Mouse (Mus musculus) heart, adult 2 months (tissue): ENCODE data around the gene Vps33a. TPM values are rescaled to one million over a fixed set of nuclear protein-coding genes. Genes with fewer than 3 reads are reported as not detected.

Experiments used
- DNase-seq, 2 experiments: peaks; one replicate each; pipeline ENCODE4 v3.0.0; 2021
- H3K27ac ChIP-seq: fragments of 200-600 bp; 2 replicates; pipeline ENCODE4 v1.8.1; 2022
- H3K27me3 ChIP-seq: fragments of 200-500 bp; 2 replicates; pipeline ENCODE4 v1.6.1; 2012; ENCODE audit warnings: mild to moderate bottlenecking, low read length, inconsistent platforms, mixed read lengths; ENCODE audit not compliant: control insufficient read depth, insufficient read depth
- H3K36me3 ChIP-seq: fragments of 200-500 bp; 2 replicates; pipeline ENCODE4 v1.6.1; 2012; ENCODE audit warnings: low read length, inconsistent platforms; ENCODE audit not compliant: control insufficient read depth, insufficient read depth
- H3K4me1 ChIP-seq: fragments of 200-500 bp; 2 replicates; pipeline ENCODE4 v1.6.1; 2011; ENCODE audit warnings: low read length; ENCODE audit not compliant: control insufficient read depth, insufficient read depth
- H3K4me3 ChIP-seq: fragments of 200-600 bp; 2 replicates; pipeline ENCODE4 v1.8.1; 2022
- H3K79me2 ChIP-seq: fragments of 200-500 bp; replicated peaks from 2 replicates; pipeline ENCODE4 v1.6.1; 2012; ENCODE audit warnings: mild to moderate bottlenecking, inconsistent platforms, low read length, moderate library complexity, mixed read lengths; ENCODE audit not compliant: control insufficient read depth, insufficient read depth
- H3K9ac ChIP-seq: fragments of 200-500 bp; 2 replicates; pipeline ENCODE4 v1.6.1; 2012; ENCODE audit warnings: low read depth, mild to moderate bottlenecking, control low read depth, inconsistent platforms, low read length, mixed read lengths
- CTCF ChIP-seq: fragments of 200-600 bp; IDR thresholded peaks from 2 replicates; pipeline ENCODE4 v1.8.1; 2022; ENCODE audit warnings: antibody characterized with exemption, mild to moderate bottlenecking, moderate library complexity
- EP300 ChIP-seq: fragments of 200-500 bp; IDR thresholded peaks from 2 replicates; pipeline ENCODE4 v1.6.1; 2011; ENCODE audit warnings: low read depth, low read length, control low read depth; ENCODE audit not compliant: insufficient read depth
- POLR2A ChIP-seq: fragments of 200-500 bp; IDR thresholded peaks from 2 replicates; pipeline ENCODE4 v1.6.1; 2011; ENCODE audit warnings: mild to moderate bottlenecking, low read depth, low read length, control low read depth; ENCODE audit not compliant: insufficient read depth
- whole genome bisulfite sequencing: fragments of 180-500 bp; shearing (Covaris S2); methylation state at CpG from one replicate; pipeline ENCODE4 v1.1.7; 2018; 5-methylcytosine and 5-hydroxymethylcytosine counted together
- intact Hi-C: fragments of 180-260 bp; cut with DNase I; formaldehyde crosslinking; loops from one replicate; pipeline ENCODE4 v1.15.1; 2025
- polyA plus RNA-seq: library from polyadenylated mRNA; depleted of rRNA; stranded (reverse); fragments of >200 nt; gene quantifications from 2 replicates; pipeline ENCODE4 v1.2.3, GENCODE M21; 2012
- total RNA-seq, 2 experiments: library from RNA; stranded (reverse); gene quantifications; 2 replicates each; pipeline ENCODE4 v1.2.3; 2021

The Vps33a gene
- total and polyA plus RNA-seq, 3 experiments = 13.0 to 32.1 (median 26.2) TPM

GRCm38 (mm10) chr5:123607211-123607669, 34.4 kb upstream of the Vps33a start:
- H3K27ac ChIP-seq = no peak overlapping the region
- H3K79me2 ChIP-seq = 0 out of 2 replicates have a peak, but pooled peaks cover 2% of the 10 kb centered on the region
- H3K9ac ChIP-seq = no peak overlapping the region
- H3K36me3 ChIP-seq = peaks cover 9% of the 10 kb centered on the region; the same call in 1 of the 2 replicates
- intact Hi-C loops = loop anchor here (5.0 kb wide), 1 partner anchor 160 kb away; no protein-coding TSS in a partner anchor
- H3K4me1 ChIP-seq = peaks cover 2% of the 10 kb centered on the region; the same call in 1 of the 2 replicates
- WGBS = 36% methylated on average over 3 of the region's 3 CpGs
- no peak for DNase-seq
- H3K27me3 ChIP-seq = no peaks in the 10 kb centered on the region
- no peak for TF ChIP-seq POLR2A
- no peak for TF ChIP-seq CTCF
- no peak for TF ChIP-seq EP300
- no peak overlapping the region for H3K4me3 ChIP-seq

GRCm38 (mm10) chr5:123603496-123603895, 30.7 kb upstream of the Vps33a start:
- peak overlapping the region; percentile 11; the same call in 1 of the 2 replicates for H3K27ac ChIP-seq
- no peaks in the 10 kb centered on the region for H3K27me3 ChIP-seq
- 19% methylated on average over 11 of the region's 11 CpGs for WGBS
- no peak overlapping the region for H3K9ac ChIP-seq
- TF ChIP-seq CTCF (no peak), EP300 (no peak), POLR2A (no peak)
- H3K4me3 ChIP-seq = no peak overlapping the region
- intact Hi-C loops = no loop called here
- H3K79me2 ChIP-seq = 0 out of 2 replicates have a peak, but pooled peaks cover 2% of the 10 kb centered on the region
- no peak for DNase-seq
- H3K4me1 ChIP-seq = peaks cover 2% of the 10 kb centered on the region; the same call in 1 of the 2 replicates
- peaks cover 9% of the 10 kb centered on the region; the same call in 1 of the 2 replicates for H3K36me3 ChIP-seq

- Histone ChIP-seq H3K9ac (no peak overlapping the region), H3K79me2 (0 out of 2 replicates have a peak, but pooled peaks cover 2% of the 10 kb centered on the region), H3K4me1 (peaks cover 2% of the 10 kb centered on the region; the same call in 1 of the 2 replicates), H3K27me3 (no peaks in the 10 kb centered on the region), H3K27ac (no peak overlapping the region; the same call in 1 of the 2 replicates), H3K4me3 (no peak overlapping the region), H3K36me3 (peaks cover 14% of the 10 kb centered on the region)
- 79% methylated on average over 6 of the region's 6 CpGs for WGBS
- DNase-seq = no peak
- intact Hi-C loops = no loop called here
- TF ChIP-seq CTCF (no peak), POLR2A (no peak), EP300 (no peak)
These were observed 29.3 kb upstream of the Vps33a start for GRCm38 (mm10) chr5:123602174-123602573.

GRCm38 (mm10) chr5:123599319-123599718, 26.5 kb upstream of the Vps33a start:
- WGBS = 47% methylated on average over 6 of the region's 6 CpGs
- intact Hi-C loops = no loop called here
- peaks cover 3% of the 10 kb centered on the region; the same call in 1 of the 2 replicates for H3K4me1 ChIP-seq
- DNase-seq = no peak
- H3K79me2 ChIP-seq = peaks cover 1% of the 10 kb centered on the region; the same call in 1 of the 2 replicates
- peaks cover 30% of the 10 kb centered on the region for H3K36me3 ChIP-seq
- no peak for TF ChIP-seq EP300
- TF ChIP-seq POLR2A = no peak
- no peak for TF ChIP-seq CTCF
- H3K4me3 ChIP-seq = no peak overlapping the region
- H3K9ac ChIP-seq = no peak overlapping the region
- H3K27ac ChIP-seq = no peak overlapping the region
- no peaks in the 10 kb centered on the region for H3K27me3 ChIP-seq

GRCm38 (mm10) chr5:123593622-123594280, 20.9 kb upstream of the Vps33a start:
- 63% methylated on average over 10 of the region's 10 CpGs for WGBS
- no peak overlapping the region for H3K27ac ChIP-seq
- no peak overlapping the region for H3K9ac ChIP-seq
- intact Hi-C loops = no loop called here
- TF ChIP-seq CTCF (no peak), EP300 (no peak), POLR2A (no peak)
- H3K4me3 ChIP-seq = no peak overlapping the region
- H3K27me3 ChIP-seq = no peaks in the 10 kb centered on the region
- H3K4me1 ChIP-seq = peaks cover 3% of the 10 kb centered on the region; the same call in 1 of the 2 replicates
- H3K79me2 ChIP-seq = peaks cover 1% of the 10 kb centered on the region; the same call in 1 of the 2 replicates
- peaks cover 27% of the 10 kb centered on the region for H3K36me3 ChIP-seq
- no peak for DNase-seq

GRCm38 (mm10) chr5:123580043-123580442, 7.2 kb upstream of the Vps33a start:
- intact Hi-C loops = no loop called here
- no peaks in the 10 kb centered on the region for H3K27me3 ChIP-seq
- H3K36me3 ChIP-seq = no peaks in the 10 kb centered on the region
- no peak for DNase-seq
- TF ChIP-seq EP300 (no peak), CTCF (no peak), POLR2A (no peak)
- no peaks in the 10 kb centered on the region for H3K79me2 ChIP-seq
- no peak overlapping the region for H3K4me3 ChIP-seq
- no peak overlapping the region for H3K9ac ChIP-seq
- H3K4me1 ChIP-seq = peaks cover 3% of the 10 kb centered on the region; the same call in 1 of the 2 replicates
- no peak overlapping the region for H3K27ac ChIP-seq
- 79% methylated on average over 6 of the region's 6 CpGs for WGBS
